Mouse (Mus musculus): ENCODE measurements around the gene Slc22a27. TPM values are rescaled to one million over a fixed set of nuclear protein-coding genes. Genes with fewer than 3 reads are reported as not detected.
"Not testable (repeated sequence)": the region's sequence is repeated elsewhere in the genome, so short reads cannot be mapped to it uniquely, and the experiment has no call there.

The Slc22a27 gene
- total RNA-seq (2021): not detected
- long read RNA-seq, experiment 1: 0 reads
- long read RNA-seq, experiment 2: 0 reads

- DNase-seq: not testable (repeated sequence)
Observed at GRCm38 (mm10) chr19:7965927-7966326, at the start of gene Slc22a27. Gene Slc22a27, minus strand, starts transcription at chr19:7966027.

GRCm38 (mm10) chr19:8011596-8011995, 45.8 kb upstream of the Slc22a27 start:
- not testable (repeated sequence) for DNase-seq

GRCm38 (mm10) chr19:8009086-8009485, 43.3 kb upstream of the Slc22a27 start:
- not testable (repeated sequence) for DNase-seq

DNA sequence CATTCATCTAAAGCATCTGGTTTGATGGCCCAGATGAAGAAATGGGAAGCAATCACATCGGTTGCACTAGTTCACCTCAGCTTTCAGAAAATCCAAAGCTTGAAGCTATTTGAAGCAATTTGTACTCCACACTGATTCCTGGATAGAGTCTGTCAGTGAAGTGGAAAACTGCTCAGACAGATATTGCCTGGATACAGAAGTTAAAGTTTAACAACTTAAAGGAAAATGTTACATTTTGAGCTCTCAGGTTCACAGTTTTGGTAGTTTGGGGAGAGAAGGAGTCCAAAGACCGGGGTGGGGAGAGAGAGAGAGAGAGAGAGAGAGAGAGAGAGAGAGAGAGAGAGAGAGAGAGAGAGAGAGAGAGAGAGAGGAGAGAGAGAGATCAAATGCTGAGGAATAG, 2.9 kb upstream of the Slc22a27 start:
- no peak for DNase-seq

- not testable (repeated sequence) for DNase-seq
Observed at GRCm38 (mm10) chr19:7966550-7966949, 723 bp upstream of the Slc22a27 start.

DNA sequence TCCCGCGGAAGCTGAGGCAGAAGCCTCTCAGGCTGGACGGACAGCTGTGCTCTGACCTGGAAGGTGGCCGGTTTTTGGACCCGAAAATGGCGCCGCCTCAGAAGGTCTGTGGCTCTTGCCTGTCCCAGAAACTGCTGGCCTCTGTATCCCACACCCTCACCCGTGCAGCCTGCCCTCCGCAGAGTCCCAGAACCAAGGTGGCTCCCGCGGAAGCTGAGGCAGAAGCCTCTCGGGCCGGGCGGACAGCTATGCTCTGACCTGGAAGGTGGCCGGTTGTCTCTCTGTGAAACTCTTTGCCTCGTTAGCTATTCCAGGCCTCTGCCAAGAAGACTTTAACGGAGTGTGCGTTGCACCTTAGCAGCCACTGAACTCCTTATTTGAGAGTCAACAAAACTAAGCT, 26.4 kb downstream of the Slc22a27 start:
- not testable (repeated sequence) for DNase-seq

DNA sequence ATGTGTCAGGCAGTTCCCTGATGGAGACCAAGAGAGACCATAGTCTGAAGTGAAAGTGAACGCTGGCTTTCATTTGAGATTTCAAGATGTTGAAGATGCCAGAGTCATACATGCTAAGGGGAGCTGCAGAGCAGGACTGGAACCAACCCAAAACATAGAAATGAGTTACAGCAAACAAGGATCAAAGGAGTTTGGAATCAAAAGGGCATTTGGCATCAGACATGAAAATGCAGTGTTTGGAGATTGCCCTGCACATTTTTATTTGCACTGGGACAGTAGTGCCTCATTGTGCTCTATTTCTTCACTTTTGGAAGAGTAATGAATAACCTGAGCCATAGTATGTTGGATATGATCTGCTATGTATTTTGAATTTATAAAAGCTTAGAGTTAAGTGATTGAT, 89.2 kb downstream of the Slc22a27 start:
- DNase-seq: no peak

DNA sequence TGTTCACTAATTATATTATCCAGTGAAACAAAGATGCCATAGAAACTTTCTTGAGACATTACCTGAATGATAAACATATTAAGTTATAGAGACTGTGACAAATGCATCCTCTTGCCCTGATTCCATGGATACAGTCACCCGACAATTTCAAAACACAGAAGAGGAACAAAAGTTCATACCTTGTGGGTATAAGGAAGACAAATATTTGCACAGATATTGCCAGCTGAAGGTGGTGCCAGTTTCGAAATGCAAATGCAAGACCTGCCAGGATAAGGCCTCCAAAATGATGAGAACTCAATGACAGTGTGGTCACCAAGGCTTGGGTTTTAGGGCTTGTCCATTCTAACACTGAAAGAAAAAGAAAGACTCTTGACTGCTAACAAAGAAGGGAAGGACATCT, 136.0 kb downstream of the Slc22a27 start:
- DNase-seq: no peak

Small RNAs within 50 kb of the gene (microRNA-seq; reads per million reads assigned to microRNA genes)
- 0 reads per million in 2 experiments for gene Gm24951

Other genes starting within 250 kb of the Slc22a27 start
- not detected for gene Slc22a26, start 163.4 kb downstream of the Slc22a27 start, total RNA-seq (2021)
- not detected for gene Slc22a28, start 166.0 kb upstream of the Slc22a27 start, total RNA-seq (2021)

Data from heart, adult 18-20 months (tissue).